Mouse (Mus musculus): ENCODE data around the gene Olfr288. TPM values are rescaled to one million over a fixed set of nuclear protein-coding genes. Genes with fewer than 3 reads are reported as not detected.

The Olfr288 gene
- polyA plus RNA-seq, 1 experiment from 2014 or later, result not detected

GRCm38 (mm10) chr15:98155272-98155671 is 40.1 kb downstream of the Olfr288 start:
- no peaks in the 10 kb centered on the region for H3K4me1 ChIP-seq (replicated peaks; ENCODE audit: control insufficient read depth, insufficient read depth, low read length)
- no peaks in the 10 kb centered on the region for H3K27me3 ChIP-seq (ENCODE audit: control insufficient read depth, insufficient read depth, low read length)
- DNase-seq (ENCODE audit: low spot score), result no peak
- no peak overlapping the region for H3K4me2 ChIP-seq (replicated peaks)
- H3K36me3 ChIP-seq (replicated peaks; ENCODE audit: control insufficient read depth, insufficient read depth), result no peaks in the 10 kb centered on the region
- no peak overlapping the region for H3K4me3 ChIP-seq (replicated peaks; ENCODE audit: low read length)
- no peak overlapping the region for H3K27ac ChIP-seq
- no peaks in the 10 kb centered on the region for H3K9me3 ChIP-seq (ENCODE audit: control insufficient read depth, low read length)
- ATAC-seq (ENCODE audit: low FRiP score), result no peak
- no peak overlapping the region for H3K9ac ChIP-seq
- WGBS, result 92% methylated on average over 5 of the region's 5 CpGs

- DNase-seq (ENCODE audit: low spot score) (no peak), ATAC-seq (ENCODE audit: low FRiP score) (no peak)
- Histone ChIP-seq H3K4me1 (replicated peaks; ENCODE audit: control insufficient read depth, insufficient read depth, low read length) (no peaks in the 10 kb centered on the region), H3K27me3 (ENCODE audit: control insufficient read depth, insufficient read depth, low read length) (no peaks in the 10 kb centered on the region), H3K27ac (no peak overlapping the region), H3K9ac (no peak overlapping the region), H3K36me3 (replicated peaks; ENCODE audit: control insufficient read depth, insufficient read depth) (no peaks in the 10 kb centered on the region), H3K4me2 (replicated peaks) (no peak overlapping the region), H3K4me3 (replicated peaks; ENCODE audit: low read length) (no peak overlapping the region), H3K9me3 (ENCODE audit: control insufficient read depth, low read length) (no peaks in the 10 kb centered on the region)
- WGBS, result 83% methylated on average over 3 of the region's 3 CpGs
Observed at GRCm38 (mm10) chr15:98154631-98155030, 40.7 kb downstream of the Olfr288 start.

GRCm38 (mm10) chr15:98154146-98154545 is 41.2 kb downstream of the Olfr288 start:
- WGBS, result 66% methylated on average over 4 of the region's 4 CpGs
- no peaks in the 10 kb centered on the region for H3K9me3 ChIP-seq (ENCODE audit: control insufficient read depth, low read length)
- H3K36me3 ChIP-seq (replicated peaks; ENCODE audit: control insufficient read depth, insufficient read depth), result no peaks in the 10 kb centered on the region
- H3K27me3 ChIP-seq (ENCODE audit: control insufficient read depth, insufficient read depth, low read length), result no peaks in the 10 kb centered on the region
- ATAC-seq (ENCODE audit: low FRiP score), result no peak
- no peak overlapping the region for H3K27ac ChIP-seq
- H3K4me1 ChIP-seq (replicated peaks; ENCODE audit: control insufficient read depth, insufficient read depth, low read length), result no peaks in the 10 kb centered on the region
- no peak overlapping the region for H3K4me2 ChIP-seq (replicated peaks)
- no peak overlapping the region for H3K4me3 ChIP-seq (replicated peaks; ENCODE audit: low read length)
- no peak for DNase-seq (ENCODE audit: low spot score)
- H3K9ac ChIP-seq, result no peak overlapping the region

- Histone ChIP-seq H3K4me2 (replicated peaks) (no peak overlapping the region), H3K9ac (no peak overlapping the region), H3K36me3 (replicated peaks; ENCODE audit: control insufficient read depth, insufficient read depth) (no peaks in the 10 kb centered on the region), H3K27me3 (ENCODE audit: control insufficient read depth, insufficient read depth, low read length) (no peaks in the 10 kb centered on the region), H3K27ac (no peak overlapping the region), H3K4me3 (replicated peaks; ENCODE audit: low read length) (no peak overlapping the region), H3K9me3 (ENCODE audit: control insufficient read depth, low read length) (no peaks in the 10 kb centered on the region), H3K4me1 (replicated peaks; ENCODE audit: control insufficient read depth, insufficient read depth, low read length) (no peaks in the 10 kb centered on the region)
- DNase-seq (ENCODE audit: low spot score), result peak; percentile 71
- 39% methylated on average over 3 of the region's 3 CpGs for whole genome bisulfite sequencing
- ATAC-seq (ENCODE audit: low FRiP score), result no peak
Observed at GRCm38 (mm10) chr15:98153625-98154024, 41.7 kb downstream of the Olfr288 start.

- Histone ChIP-seq H3K4me3 (replicated peaks; ENCODE audit: low read length) (no peak overlapping the region), H3K4me1 (replicated peaks; ENCODE audit: control insufficient read depth, insufficient read depth, low read length) (no peaks in the 10 kb centered on the region), H3K27me3 (ENCODE audit: control insufficient read depth, insufficient read depth, low read length) (no peaks in the 10 kb centered on the region), H3K9ac (no peak overlapping the region), H3K27ac (no peak overlapping the region), H3K9me3 (ENCODE audit: control insufficient read depth, low read length) (no peaks in the 10 kb centered on the region), H3K36me3 (replicated peaks; ENCODE audit: control insufficient read depth, insufficient read depth) (no peaks in the 10 kb centered on the region), H3K4me2 (replicated peaks) (no peak overlapping the region)
- 73% methylated on average over 7 of the region's 7 CpGs for WGBS
- DNase-seq (ENCODE audit: low spot score) (no peak), ATAC-seq (ENCODE audit: low FRiP score) (no peak)
Observed at GRCm38 (mm10) chr15:98152916-98153315, 42.4 kb downstream of the Olfr288 start.

- 81% methylated on average over 10 of the region's 10 CpGs for WGBS
- no peak overlapping the region for H3K9ac ChIP-seq
- no peak overlapping the region for H3K27ac ChIP-seq
- no peaks in the 10 kb centered on the region for H3K27me3 ChIP-seq (ENCODE audit: control insufficient read depth, insufficient read depth, low read length)
- ATAC-seq (ENCODE audit: low FRiP score) (no peak), DNase-seq (ENCODE audit: low spot score) (no peak)
- peaks cover 10% of the 10 kb centered on the region for H3K4me1 ChIP-seq (replicated peaks; ENCODE audit: control insufficient read depth, insufficient read depth, low read length)
- no peaks in the 10 kb centered on the region for H3K36me3 ChIP-seq (replicated peaks; ENCODE audit: control insufficient read depth, insufficient read depth)
- no peak overlapping the region for H3K4me3 ChIP-seq (replicated peaks; ENCODE audit: low read length)
- no peaks in the 10 kb centered on the region for H3K9me3 ChIP-seq (ENCODE audit: control insufficient read depth, low read length)
- H3K4me2 ChIP-seq (replicated peaks), result no peak overlapping the region
Observed at GRCm38 (mm10) chr15:98149166-98149602, 46.2 kb downstream of the Olfr288 start.

- Histone ChIP-seq H3K4me3 (replicated peaks; ENCODE audit: low read length) (no peak overlapping the region), H3K27me3 (ENCODE audit: control insufficient read depth, insufficient read depth, low read length) (no peaks in the 10 kb centered on the region), H3K9ac (no peak overlapping the region), H3K36me3 (replicated peaks; ENCODE audit: control insufficient read depth, insufficient read depth) (no peaks in the 10 kb centered on the region), H3K4me2 (replicated peaks) (no peak overlapping the region), H3K9me3 (ENCODE audit: control insufficient read depth, low read length) (no peaks in the 10 kb centered on the region), H3K4me1 (replicated peaks; ENCODE audit: control insufficient read depth, insufficient read depth, low read length) (peaks cover 12% of the 10 kb centered on the region), H3K27ac (no peak overlapping the region)
- ATAC-seq (ENCODE audit: low FRiP score), result no peak
- WGBS, result 79% methylated on average over 3 of the region's 3 CpGs
- DNase-seq (ENCODE audit: low spot score), result no peak
Observed at GRCm38 (mm10) chr15:98148356-98148755, 47.0 kb downstream of the Olfr288 start.

- peak overlapping the region; percentile 95 for H3K4me3 ChIP-seq (replicated peaks; ENCODE audit: low read length)
- peaks cover 12% of the 10 kb centered on the region for H3K4me1 ChIP-seq (replicated peaks; ENCODE audit: control insufficient read depth, insufficient read depth, low read length)
- peak overlapping the region; percentile 96 for H3K9ac ChIP-seq
- peak; percentile 96 for ATAC-seq (ENCODE audit: low FRiP score)
- peak overlapping the region; percentile 91 for H3K4me2 ChIP-seq (replicated peaks)
- under 1% methylated on average over 38 of the region's 38 CpGs for WGBS
- DNase-seq (ENCODE audit: low spot score), result peak; percentile 96
- no peaks in the 10 kb centered on the region for H3K9me3 ChIP-seq (ENCODE audit: control insufficient read depth, low read length)
- H3K36me3 ChIP-seq (replicated peaks; ENCODE audit: control insufficient read depth, insufficient read depth), result peaks cover 19% of the 10 kb centered on the region
- H3K27me3 ChIP-seq (ENCODE audit: control insufficient read depth, insufficient read depth, low read length), result no peaks in the 10 kb centered on the region
- H3K27ac ChIP-seq, result peak overlapping the region; percentile 73
Observed at GRCm38 (mm10) chr15:98145559-98146181, 49.7 kb downstream of the Olfr288 start.

- Histone ChIP-seq H3K27ac (peak overlapping the region; percentile 73), H3K4me1 (replicated peaks; ENCODE audit: control insufficient read depth, insufficient read depth, low read length) (peaks cover 12% of the 10 kb centered on the region), H3K36me3 (replicated peaks; ENCODE audit: control insufficient read depth, insufficient read depth) (peaks cover 26% of the 10 kb centered on the region), H3K9ac (peak overlapping the region; percentile 96), H3K27me3 (ENCODE audit: control insufficient read depth, insufficient read depth, low read length) (no peaks in the 10 kb centered on the region), H3K4me2 (replicated peaks) (peak overlapping the region; percentile 91), H3K4me3 (replicated peaks; ENCODE audit: low read length) (peak overlapping the region; percentile 95), H3K9me3 (ENCODE audit: control insufficient read depth, low read length) (no peaks in the 10 kb centered on the region)
- peak; percentile 60 for ATAC-seq (ENCODE audit: low FRiP score)
- WGBS, result 1% methylated on average over 36 of the region's 36 CpGs
- DNase-seq (ENCODE audit: low spot score), result no peak
Observed at GRCm38 (mm10) chr15:98144861-98145507, 50.4 kb downstream of the Olfr288 start.
